Mouse (Mus musculus): Measurements from ENCODE around the gene Zdhhc18.

Gene Zdhhc18

DNA sequence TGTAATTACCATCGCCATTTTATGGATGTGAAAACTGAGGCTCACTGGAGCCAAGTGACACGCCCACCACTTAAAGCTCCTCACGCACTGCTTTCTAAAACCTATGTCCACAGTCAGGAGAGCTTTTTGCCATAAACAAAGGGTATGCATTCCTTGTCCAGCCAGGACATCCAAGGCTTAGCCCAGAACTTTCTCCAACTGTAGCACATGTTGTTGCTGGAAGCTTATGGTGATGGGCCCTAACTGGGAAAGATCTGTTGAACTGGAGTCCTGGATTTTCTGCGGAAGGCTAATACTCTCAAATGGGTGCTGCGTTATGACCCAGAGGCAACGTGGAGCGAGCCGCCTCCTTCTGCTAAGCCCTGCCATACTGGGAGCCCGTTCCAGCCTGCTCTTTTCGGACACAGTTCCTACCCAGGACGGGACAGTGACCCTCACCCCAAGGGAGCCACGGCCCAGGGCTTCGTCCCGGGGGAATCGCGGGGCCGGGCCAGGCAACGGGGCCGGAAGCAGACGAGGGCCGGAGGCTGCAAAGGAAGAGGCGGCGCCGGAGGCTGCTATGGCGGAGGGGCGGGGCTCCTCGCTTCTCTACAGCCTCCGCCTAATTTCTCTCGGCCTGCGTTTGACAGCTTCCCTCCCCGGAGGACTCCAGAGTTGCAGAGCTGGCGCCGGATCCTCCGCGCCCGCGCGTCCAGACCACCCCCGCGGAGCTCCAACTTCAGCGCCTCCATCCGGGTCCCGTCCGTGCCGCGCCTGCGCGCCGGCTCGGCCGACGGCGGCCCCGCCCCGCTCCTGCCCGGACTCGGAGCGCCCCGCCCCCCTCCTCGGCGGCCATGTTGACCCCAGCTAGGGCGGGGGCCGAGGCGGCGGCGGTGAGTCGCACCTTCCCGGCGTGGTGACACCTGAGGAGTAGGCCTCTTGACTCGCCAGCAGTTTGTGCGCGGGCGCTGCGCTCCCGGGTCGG is 22.2 kb upstream of the Zdhhc18 start, which contains the start of gene Pigv:
Gene Pigv, minus strand, starts transcription at position 767 of the 964 bp plus-strand sequence.
- POLR2A ChIA-PET, result interaction anchor here (0.5 to 12.9 kb wide), 64 partner anchors 9 to 1030 kb away, joined by 3 to 171 read pairs (median 4); partner anchors contain the start of genes Arid1a (in 1 of the 4), Gpatch3 (in 1 of the 4), Gpn2 (in 1 of the 4) and Wdtc1 (in 1 of the 4)
- CTCF ChIA-PET, result interaction anchor here (0.5 to 3.9 kb wide), 30 partner anchors 12 to 384 kb away, joined by 3 to 18 read pairs (median 4); partner anchors contain the start of gene Zdhhc18 (in 2 of the 4)

DNA sequence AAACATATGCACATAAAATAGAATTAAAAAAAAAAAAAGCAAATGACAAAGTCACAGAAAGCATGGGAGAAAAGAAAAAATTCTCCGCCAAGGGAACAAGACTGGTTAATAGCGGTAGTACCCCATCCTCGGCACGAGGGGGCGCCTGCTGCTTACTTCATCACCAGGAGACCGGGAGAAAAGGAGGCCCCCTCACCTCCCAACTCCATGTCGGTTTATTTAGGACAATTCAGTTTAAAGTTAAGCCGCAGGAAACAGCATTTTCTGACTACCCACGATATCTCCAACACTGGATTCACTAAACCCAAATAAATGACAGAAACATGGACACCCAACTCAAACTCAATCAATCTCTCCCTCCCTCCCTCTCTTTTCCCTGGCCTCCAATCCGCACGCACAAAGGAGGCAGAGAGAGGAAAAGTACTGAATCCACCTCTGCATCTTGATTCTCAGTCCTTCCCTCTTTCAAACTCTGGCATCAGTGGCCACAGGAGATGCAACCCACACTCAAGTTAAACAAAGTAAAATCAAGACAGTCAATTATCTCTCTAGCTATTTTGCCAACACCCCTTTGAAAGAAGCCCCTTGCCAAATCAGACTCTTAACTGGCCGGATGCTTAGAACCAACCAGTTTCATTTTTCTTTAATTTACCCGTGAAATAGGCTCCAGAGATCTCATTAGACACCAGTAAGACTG is 21.4 kb upstream of the Zdhhc18 start:
- ChIA-PET POLR2A (interaction anchor here (0.7 to 12.9 kb wide), 41 partner anchors 9 to 295 kb away, joined by 3 to 171 read pairs (median 4); partner anchors contain the start of gene Gpatch3 (in 1 of the 4)), CTCF (interaction anchor here (0.5 to 3.9 kb wide), 20 partner anchors 11 to 383 kb away, joined by 3 to 18 read pairs (median 4); partner anchors contain the start of gene Zdhhc18 (in 1 of the 4))

DNA sequence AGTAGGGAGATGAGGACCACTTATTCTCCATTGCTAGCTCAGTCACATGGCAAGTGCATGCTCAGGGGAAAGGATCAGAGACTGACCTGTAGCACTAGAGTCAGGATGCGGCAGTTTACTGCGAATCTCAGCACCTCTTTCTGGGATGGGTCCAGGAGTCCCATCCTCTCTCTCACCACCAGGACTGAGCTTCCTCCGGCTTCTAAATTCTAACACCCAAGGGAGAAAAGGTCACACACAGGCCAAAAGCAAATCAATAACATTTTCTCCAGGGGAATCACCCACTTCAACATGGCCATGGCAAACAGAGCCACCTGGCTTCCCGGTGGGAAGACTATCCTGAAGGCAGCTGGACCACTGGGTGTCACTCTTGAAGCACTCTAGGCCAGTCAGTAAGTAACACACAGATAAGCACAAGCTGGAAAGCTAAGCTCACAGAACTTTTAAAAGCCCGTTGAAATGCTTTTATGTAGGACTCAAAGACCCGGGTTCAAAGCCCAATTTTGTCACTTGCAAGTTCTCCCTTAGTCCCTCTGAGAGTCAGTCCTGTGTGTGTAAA is 19.8 kb upstream of the Zdhhc18 start:
- POLR2A ChIA-PET, result interaction anchor here in 3 of 4 experiments (0.7 to 12.9 kb wide), 18 partner anchors 9 to 195 kb away, joined by 3 to 171 read pairs (median 3); partner anchors contain the start of gene Zdhhc18 (in 1 of the 3)
- CTCF ChIA-PET, result interaction anchor here (0.5 to 3.9 kb wide), 18 partner anchors 9 to 656 kb away, joined by 3 to 18 read pairs (median 4); partner anchors contain the start of genes Sfn (in 1 of the 4) and Zdhhc18 (in 1 of the 4)

DNA sequence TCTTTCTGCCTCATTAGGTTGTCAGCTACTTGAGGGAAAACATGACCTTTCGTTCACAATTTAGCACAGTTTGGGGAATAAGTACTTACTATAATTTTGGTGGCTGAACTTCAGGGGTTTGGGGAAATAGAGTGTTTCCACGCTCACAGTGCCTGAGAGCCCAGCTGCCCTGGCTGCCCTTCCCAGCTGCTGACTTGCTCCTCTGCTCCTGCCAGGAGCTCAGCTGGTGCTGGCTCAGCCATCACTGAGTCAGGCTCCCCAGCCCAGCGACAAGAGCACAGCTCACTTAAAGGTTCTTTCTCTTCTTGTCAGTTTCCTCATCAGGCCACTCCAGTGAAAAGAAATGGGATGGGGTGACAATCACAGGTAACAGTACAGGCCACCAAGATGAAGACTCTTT is 18.6 kb upstream of the Zdhhc18 start:
- POLR2A ChIA-PET, result interaction anchor here in 3 of 4 experiments (0.8 to 12.9 kb wide), 11 partner anchors 9 to 164 kb away, joined by 3 to 171 read pairs (median 3); partner anchors contain the start of gene Nudc (in 1 of the 3)

DNA sequence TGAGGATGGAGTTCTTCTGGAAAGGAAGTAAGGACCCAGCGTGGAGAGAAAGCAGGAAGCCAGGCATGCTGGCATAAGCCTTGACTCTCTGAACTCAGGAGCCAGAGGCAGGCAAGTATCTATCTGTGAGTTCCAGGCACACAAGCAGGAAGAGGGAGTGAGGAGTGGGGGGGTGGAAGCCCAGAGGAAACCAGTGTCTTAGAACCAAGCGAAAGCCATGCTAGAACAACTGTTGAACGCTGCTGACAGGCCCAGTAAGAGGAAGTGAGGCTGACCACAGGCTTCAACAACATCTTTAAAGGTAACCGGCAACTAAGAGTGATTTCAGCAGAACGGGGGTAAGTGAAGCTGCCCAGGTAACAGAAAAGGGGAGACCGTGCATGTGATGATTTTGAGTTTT is 16.2 kb upstream of the Zdhhc18 start:
- CTCF ChIA-PET, result no interaction called here
- POLR2A ChIA-PET, result interaction anchor here in 3 of 4 experiments (0.6 to 1.1 kb wide), 4 partner anchors 37 to 167 kb away, joined by 3 to 7 read pairs (median 3); no protein-coding TSS in a partner anchor

More for the DNA sequence above, 18.6 kb upstream of the Zdhhc18 start:
- CTCF ChIA-PET, result interaction anchor here in 3 of 4 experiments (0.7 to 3.1 kb wide), 8 partner anchors 12 to 168 kb away, joined by 3 to 14 read pairs (median 4); partner anchors contain the start of gene Zdhhc18 (in 1 of the 3)

DNA sequence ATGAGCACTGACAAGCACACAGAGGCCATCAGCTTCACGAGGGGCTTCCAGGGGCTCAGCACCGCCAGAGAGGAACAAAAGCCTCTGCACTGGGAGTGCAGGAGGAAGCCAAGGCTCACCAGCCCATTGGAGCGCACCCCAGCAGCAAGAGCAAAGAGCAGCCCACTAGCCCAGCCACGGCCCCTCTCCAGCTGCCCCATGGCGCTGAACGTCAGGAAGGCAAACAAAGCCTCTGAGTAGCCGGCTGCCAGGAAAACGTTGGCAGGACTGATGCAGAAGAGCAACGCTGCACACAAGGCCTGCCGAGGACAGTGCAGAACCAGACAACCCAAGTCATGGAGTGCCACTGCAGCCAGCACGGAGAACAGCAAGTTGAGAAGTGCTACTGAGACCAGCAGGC is 15.2 kb upstream of the Zdhhc18 start:
- CTCF ChIA-PET, result interaction anchor here in 2 of 4 experiments (0.6 to 1.0 kb wide), 2 partner anchors 10 to 163 kb away, joined by 3 read pairs; no protein-coding TSS in a partner anchor
- POLR2A ChIA-PET, result interaction anchor here in 2 of 4 experiments (0.6 to 1.0 kb wide), 4 partner anchors 9 to 162 kb away, joined by 3 read pairs; no protein-coding TSS in a partner anchor

DNA sequence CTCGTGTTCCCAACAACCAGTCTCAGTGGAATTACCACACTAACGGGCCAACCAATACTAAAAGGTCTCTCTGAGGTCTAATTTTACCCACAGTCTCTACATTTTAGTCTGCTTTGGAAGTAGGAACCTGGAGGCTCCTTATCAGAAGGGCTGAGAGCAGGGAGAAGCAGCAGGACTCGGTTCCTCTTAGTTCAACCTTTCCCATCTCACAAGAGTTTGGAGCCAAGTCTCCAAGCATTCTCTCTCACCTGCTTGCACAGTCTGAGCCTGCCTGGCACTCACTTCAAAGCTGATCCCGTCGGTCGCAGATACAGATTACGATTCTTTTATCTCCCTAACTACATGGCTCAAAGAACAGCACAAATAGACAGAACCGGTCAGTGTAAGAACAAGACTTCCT is 13.0 kb upstream of the Zdhhc18 start:
- ChIA-PET CTCF (interaction anchor here in 1 of 4 experiments (1.2 kb wide), 1 partner anchor 13 kb away, joined by 3 read pairs; the partner anchor contains the start of gene Zdhhc18), POLR2A (interaction anchor here in 3 of 4 experiments (0.7 to 9.0 kb wide), 8 partner anchors 9 to 178 kb away, joined by 3 to 171 read pairs (median 4); partner anchors contain the start of gene Pigv (in 3 of the 3))

DNA sequence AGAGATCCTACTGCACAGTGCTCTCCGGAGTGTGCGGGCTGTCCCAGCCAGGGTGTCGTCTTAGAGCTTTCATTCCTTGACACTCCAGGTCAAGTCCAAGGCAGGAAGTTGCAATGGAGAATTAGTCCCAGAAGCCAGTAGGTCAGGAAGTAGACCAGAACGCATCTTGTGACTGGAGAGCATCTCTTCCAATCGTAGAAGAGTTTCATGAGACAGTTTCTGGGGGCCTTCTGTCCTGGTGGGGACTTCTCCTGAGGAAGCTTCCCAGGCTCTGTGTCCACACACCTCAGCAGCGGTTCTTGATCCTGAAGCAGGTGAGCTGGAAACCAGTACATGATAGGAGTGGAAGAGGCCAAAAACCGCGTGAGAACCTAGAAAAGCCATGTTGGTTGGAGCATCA is 12.5 kb upstream of the Zdhhc18 start:
- ChIA-PET CTCF (interaction anchor here in 1 of 4 experiments (1.2 kb wide), 1 partner anchor 13 kb away, joined by 3 read pairs; the partner anchor contains the start of gene Zdhhc18), POLR2A (interaction anchor here in 3 of 4 experiments (0.7 to 9.0 kb wide), 8 partner anchors 9 to 179 kb away, joined by 3 to 171 read pairs (median 4); partner anchors contain the start of gene Pigv (in 3 of the 3))

DNA sequence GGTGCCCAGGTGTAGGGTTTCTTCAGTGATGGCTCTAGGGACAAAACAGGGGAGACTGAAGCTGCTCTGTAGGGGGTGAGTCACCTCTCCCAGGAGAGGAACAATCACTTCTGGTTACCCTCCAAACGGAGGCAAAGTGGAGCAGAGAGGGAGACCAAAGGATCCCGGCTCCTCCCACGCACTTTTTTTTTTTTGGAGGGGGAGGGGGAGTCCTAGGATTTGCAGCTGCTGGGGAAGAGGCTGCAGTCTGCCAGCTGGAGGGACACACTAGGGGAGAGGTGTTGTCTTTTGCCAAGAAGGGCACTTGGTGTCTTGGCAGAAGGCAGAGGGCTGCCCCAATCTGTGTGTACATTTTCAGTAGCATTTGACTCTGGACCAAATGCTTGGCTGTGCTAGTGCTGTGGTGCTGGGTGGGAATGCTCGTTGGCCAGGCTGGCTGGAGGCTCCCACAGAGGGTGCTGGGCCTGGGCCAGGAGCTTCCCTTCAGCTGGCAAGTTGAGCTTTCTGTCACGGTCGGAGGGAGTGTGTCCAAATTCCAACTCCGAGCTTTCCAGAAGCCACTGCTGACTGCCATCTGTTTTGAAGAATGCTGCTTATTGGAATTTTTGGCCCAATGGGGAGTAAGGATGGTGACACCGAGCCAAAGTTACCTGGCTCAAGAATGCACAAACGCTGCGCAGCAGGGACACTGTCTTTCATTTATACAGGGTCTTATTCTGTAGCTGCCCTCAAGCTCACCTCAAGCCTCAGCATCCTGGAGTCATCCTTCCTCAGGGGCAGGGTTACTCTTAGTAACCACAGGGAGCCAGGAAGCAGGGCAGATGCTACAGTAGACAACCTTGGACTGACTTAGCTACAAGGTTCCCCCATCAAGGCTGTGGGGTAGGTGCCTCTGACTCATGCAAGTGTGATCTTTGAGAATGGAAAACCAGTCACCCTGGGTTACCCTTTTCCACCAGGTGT is 10.5 kb upstream of the Zdhhc18 start:
- POLR2A ChIA-PET, result interaction anchor here (0.5 to 9.0 kb wide), 83 partner anchors 8 to 426 kb away, joined by 3 to 171 read pairs (median 4); partner anchors contain the start of genes Pigv (in 4 of the 4), Zdhhc18 (in 3 of the 4), Gpatch3 (in 2 of the 4) and Arid1a (in 1 of the 4)
- CTCF ChIA-PET, result interaction anchor here (0.5 to 3.5 kb wide), 20 partner anchors 9 to 181 kb away, joined by 3 to 18 read pairs (median 5); partner anchors contain the start of genes Zdhhc18 (in 3 of the 4) and Pigv (in 1 of the 4)

DNA sequence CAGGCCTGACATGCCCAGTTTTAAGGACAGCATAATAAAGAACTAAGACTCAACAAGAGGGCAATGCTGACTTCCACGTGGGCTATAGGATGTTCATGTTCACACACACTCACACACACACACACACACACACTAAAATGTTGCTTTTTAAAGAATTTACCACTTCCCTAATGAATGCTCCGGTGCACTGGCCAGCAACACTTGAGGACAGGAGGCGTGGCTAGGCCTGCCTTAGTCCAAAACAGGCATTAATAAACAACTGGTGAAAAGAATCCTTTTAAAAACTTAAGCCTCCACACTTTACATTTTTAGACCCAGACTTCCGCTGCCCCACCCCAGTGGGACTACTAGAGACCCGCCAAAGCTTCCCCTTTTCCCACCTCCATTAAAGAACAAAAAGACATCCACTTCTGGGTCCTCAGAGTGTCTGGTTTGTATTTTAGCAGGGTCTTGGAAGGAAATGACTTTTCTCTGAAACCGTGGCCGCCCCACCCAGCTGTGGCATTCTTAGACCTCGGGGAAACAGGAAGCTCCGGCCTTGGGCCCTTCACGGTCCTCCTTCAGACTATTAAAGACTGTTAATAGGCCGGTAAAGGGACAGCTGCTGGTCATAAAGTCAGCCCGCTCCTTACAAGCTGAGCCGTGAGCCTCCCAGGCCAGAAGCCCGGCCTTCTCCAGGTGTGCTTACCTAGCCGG is 9.7 kb upstream of the Zdhhc18 start:
- ChIA-PET POLR2A (interaction anchor here (0.5 to 9.0 kb wide), 67 partner anchors 8 to 426 kb away, joined by 3 to 171 read pairs (median 4); partner anchors contain the start of genes Pigv (in 4 of the 4), Zdhhc18 (in 3 of the 4), Arid1a (in 1 of the 4) and Gpatch3 (in 1 of the 4)), CTCF (interaction anchor here (0.6 to 3.5 kb wide), 17 partner anchors 8 to 800 kb away, joined by 3 to 18 read pairs (median 5); partner anchors contain the start of genes Zdhhc18 (in 4 of the 4) and Pigv (in 1 of the 4))

DNA sequence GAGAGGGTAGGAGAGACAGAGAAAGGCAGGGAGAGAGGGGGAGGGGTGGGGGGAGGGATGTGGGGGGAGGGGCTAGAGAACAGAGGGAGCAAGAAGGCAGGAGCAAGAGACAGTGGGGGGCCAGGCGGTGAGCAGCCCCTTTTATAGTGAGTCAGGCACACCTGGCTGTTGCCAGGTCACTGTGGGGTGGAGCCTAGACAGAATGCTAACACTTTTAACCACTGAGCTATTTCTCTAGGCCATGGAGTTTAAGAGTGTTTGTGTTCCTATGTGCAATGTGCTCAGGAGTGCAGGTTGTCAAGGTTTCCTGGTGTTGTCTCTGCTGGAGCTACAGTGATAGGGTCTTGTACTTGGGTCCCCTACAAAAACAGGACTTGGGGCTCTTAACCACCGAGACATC is 8.8 kb upstream of the Zdhhc18 start:
- POLR2A ChIA-PET, result interaction anchor here (0.6 to 9.0 kb wide), 38 partner anchors 9 to 288 kb away, joined by 3 to 171 read pairs (median 5); partner anchors contain the start of genes Pigv (in 2 of the 4) and Zdhhc18 (in 1 of the 4)
- CTCF ChIA-PET, result interaction anchor here in 3 of 4 experiments (0.6 to 3.5 kb wide), 9 partner anchors 8 to 178 kb away, joined by 3 to 17 read pairs (median 5); partner anchors contain the start of gene Zdhhc18 (in 2 of the 3)

DNA sequence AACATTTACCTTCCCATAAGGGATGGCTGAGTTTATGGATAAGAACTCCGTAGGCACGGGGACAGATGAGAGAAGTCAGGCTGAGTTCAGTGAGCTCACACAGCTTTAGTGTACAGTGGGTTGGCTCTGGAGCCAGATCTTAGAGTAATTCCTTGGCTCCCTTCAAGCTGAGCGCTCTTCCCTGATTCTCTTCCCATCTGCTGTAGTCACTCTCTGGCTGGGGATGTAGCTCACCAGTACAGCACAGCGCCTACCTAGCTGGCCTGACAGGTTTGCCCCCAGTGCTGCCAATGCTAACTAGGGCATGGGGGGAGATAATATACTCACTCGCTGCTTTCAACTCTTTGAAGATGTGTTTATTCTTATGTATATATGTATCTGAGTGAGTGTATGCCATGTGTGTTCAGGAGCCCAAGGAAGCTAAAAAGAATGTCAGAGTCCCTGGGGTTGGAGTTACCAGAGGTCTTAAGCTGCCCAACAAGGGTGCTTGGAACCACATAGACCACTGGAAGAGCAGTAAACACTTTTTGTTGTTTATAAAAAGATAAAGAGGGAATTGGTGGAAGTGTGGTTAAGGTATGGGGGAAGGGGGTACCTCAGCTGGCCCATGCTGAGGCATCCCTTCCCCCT is 8.0 kb upstream of the Zdhhc18 start:
- ChIA-PET CTCF (interaction anchor here in 2 of 4 experiments (0.5 to 3.5 kb wide), 10 partner anchors 8 to 175 kb away, joined by 3 to 17 read pairs (median 4); partner anchors contain the start of gene Zdhhc18 (in 1 of the 2)), POLR2A (interaction anchor here (0.6 to 9.0 kb wide), 31 partner anchors 9 to 242 kb away, joined by 3 to 171 read pairs (median 5); partner anchors contain the start of gene Pigv (in 2 of the 4))

DNA sequence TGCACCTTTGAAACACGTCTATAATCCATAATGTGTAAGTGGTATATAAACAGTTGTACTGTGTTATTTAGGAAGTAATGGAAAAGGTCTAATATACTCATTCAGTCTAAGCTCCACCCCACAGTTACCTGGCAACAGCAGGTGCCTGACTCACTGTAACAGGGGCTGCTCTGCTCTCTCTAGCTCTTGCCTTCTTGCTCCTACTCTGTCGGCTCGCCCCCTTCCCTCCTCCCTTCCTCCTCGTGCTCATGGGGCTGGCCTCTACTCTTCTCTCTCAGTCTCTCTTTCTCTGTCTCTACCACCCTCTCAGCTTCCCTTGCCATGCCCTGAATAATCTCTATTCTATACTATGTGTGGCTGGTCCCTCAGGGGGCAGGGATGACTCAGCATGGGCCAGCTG is 7.0 kb upstream of the Zdhhc18 start:
- POLR2A ChIA-PET, result interaction anchor here (0.6 to 9.0 kb wide), 45 partner anchors 8 to 660 kb away, joined by 3 to 171 read pairs (median 3); partner anchors contain the start of genes Pigv (in 2 of the 4) and Gpatch3 (in 1 of the 4)
- CTCF ChIA-PET, result interaction anchor here (0.5 to 2.5 kb wide), 26 partner anchors 10 to 797 kb away, joined by 3 to 11 read pairs (median 4); partner anchors contain the start of genes Gpatch3 (in 1 of the 4) and Pigv (in 1 of the 4)

DNA sequence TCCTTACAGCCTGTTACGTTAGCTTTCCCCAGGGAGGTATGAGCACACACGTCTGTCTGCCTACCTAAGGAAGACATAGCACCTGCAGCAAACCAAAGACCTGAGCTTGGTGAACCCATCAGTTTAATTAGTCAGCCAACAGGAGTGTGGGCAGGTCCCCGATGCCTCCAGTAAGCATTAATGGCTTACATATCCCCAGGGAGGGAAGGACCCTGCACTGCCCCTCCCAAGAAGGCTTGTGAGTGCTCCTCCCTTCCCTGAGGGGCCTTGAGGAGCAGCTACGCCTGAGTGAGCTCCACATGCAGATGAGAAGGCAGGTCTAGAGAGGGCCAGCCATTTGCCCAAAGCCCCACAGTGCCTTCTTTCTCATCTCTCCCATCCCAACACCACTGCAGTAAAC is 6.3 kb upstream of the Zdhhc18 start:
- ChIA-PET CTCF (interaction anchor here (0.5 to 2.5 kb wide), 26 partner anchors 11 to 539 kb away, joined by 3 to 11 read pairs (median 4); partner anchors contain the start of genes Pigv (in 2 of the 4), Gpatch3 (in 1 of the 4) and Gpn2 (in 1 of the 4)), POLR2A (interaction anchor here (0.5 to 9.0 kb wide), 52 partner anchors 8 to 244 kb away, joined by 3 to 171 read pairs (median 3); partner anchors contain the start of genes Pigv (in 2 of the 4) and Gpatch3 (in 1 of the 4))

All from embryonic stem cell, embryonic (primary cell).